Mouse (Mus musculus) A20 (cell line): ENCODE measurements around the gene Osbpl3.

ENCODE experiments used
- DNase-seq: peaks from one replicate; pipeline ENCODE4 v3.0.0-alpha.2; 2011; ENCODE audit warnings: low read depth, low spot score

Gene Osbpl3

GRCm38 (mm10) chr6:50372516-50373424 is 83.2 kb downstream of the Osbpl3 start:
- no peak for DNase-seq

GRCm38 (mm10) chr6:50371501-50372086 is 84.4 kb downstream of the Osbpl3 start:
- DNase-seq: no peak

- no peak for DNase-seq
Observed at GRCm38 (mm10) chr6:50368502-50369292, 87.3 kb downstream of the Osbpl3 start.

GRCm38 (mm10) chr6:50367836-50368235 is 88.2 kb downstream of the Osbpl3 start:
- no peak for DNase-seq

DNA sequence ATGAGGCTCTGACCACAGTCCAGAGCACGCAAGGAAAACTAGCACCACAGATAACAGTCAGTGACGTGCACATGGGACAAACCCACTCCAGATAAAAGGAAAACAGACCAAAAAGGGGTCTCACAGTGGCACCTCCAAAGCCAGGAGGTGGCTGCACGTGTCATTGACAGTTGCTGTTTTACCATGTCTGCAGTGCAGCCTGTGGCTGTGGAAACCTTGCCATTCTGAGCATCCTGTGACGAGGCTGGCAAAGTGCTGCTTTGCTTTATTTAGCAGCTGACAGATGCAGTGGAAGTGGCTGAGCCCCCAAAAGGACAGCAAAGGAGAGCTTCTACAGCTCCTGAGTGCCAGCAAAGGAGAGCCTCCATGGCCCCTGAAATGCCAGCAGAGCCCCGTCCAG is 89.3 kb downstream of the Osbpl3 start:
- DNase-seq: no peak

GRCm38 (mm10) chr6:50366319-50366718 is 89.7 kb downstream of the Osbpl3 start:
- DNase-seq: no peak

- DNase-seq: no peak
Observed at GRCm38 (mm10) chr6:50364364-50364763, 91.6 kb downstream of the Osbpl3 start.

DNA sequence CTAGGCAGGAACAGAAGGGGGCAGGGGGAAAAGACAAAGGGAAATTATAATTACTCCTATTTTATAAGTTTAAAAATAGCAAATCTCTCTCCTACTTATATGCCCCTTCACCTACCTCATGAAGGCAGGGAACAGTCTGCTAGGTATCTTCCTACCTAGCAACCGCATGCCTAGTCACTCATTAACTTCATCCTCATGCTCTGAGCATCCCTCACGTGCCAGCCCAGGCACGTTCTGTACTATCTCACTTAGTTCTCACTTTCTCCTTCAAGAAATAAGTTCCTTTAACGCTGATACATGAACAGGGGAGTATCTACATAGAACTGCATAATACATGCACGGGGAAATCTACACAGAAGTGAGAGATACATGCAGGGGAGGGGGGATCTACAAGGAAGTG is 92.6 kb downstream of the Osbpl3 start:
- DNase-seq: no peak

DNA sequence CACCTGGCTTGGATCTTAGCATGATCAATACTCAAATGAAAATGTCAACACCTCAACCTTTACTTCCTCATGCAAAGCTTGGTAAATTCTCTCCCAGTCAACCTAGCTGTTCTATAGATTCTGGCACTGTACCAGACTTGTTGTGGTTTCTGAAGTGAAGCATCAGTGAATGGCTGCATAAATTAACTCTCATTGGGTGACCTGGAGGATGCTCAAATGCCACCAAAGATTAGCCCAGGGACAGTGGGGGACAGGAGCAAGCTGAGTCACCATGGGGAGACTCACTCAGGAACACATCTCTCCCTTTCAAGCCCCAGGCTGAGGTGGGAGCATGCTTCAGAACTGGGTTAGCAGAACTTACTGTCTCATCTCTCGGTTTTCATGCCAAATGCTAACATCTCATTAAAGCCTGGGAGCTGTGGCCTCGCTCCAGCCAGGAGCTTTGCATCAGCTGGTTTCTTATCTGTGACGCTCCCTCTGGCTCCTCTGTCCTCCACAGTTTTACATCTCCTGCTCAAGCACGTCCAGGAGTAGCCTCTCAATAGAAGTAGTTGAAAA is 93.2 kb downstream of the Osbpl3 start:
- DNase-seq: no peak

- no peak for DNase-seq
Observed at GRCm38 (mm10) chr6:50362196-50362595, 93.8 kb downstream of the Osbpl3 start.

- DNase-seq: no peak
Observed at GRCm38 (mm10) chr6:50358104-50358679, 97.8 kb downstream of the Osbpl3 start.

DNA sequence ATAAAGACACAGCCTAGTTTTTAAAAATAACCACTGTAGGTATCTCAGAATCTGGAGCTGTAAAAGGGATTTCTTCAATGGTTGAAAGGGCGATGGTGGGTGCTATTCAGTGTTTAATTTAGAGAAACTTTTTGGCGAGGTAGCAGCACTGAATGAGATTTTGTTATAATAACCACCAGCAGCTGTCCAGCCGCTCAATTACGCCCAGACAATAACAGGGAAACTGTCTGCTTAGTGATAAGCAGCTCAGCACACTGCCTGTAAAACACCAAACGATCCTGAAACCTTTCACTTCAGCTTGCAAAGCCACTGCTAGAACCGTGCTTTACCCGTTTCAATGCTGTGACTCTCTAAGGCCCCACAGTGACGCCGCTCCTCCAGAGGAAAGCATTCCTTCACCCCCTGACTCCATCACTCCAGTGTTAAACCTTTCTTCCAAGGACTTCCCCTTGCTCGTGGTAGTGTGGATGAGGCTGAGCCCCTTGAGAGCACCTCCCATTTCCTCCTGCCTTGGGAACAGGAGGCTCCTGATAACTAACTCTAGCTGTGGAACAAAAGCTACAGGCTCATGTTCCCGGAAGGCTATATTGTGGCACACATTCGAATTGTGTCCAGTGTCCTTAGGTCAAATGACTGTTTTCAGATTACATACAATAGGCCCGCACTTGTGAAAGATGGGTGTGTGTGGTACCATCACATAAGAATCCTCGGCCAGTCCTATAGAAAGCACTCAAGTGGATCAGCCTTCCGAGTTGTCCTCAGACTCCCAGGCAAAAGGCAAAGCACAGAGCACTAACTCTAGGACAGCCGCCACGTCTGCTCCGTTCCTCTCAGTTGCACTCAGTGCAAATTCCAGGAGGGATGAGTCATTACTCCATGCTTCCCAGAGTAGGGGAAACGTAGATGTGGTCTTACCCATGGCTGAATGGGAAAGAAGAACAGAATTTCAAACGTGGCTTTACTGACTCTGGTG is 101.0 kb downstream of the Osbpl3 start:
- no peak for DNase-seq

DNA sequence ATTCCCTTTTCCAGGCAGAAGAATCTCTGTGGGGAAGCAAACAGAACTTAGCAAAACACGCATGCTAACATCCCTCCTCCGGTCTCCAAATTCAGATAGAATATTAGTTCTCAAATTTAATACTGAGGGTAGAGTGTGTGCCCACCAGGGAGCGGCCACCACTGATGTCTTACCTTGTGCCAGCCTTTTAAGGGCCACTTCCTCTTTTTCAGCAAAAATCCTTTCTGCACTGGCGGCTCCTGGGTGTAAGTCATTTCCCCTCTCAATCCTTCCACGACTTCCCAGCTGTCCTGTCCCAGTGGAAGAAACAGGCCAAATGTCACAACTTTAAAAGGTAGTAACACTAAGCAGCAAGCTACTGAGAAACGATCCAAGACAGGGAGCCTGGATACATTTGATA is 103.2 kb downstream of the Osbpl3 start:
- DNase-seq: peak; percentile 43

DNA sequence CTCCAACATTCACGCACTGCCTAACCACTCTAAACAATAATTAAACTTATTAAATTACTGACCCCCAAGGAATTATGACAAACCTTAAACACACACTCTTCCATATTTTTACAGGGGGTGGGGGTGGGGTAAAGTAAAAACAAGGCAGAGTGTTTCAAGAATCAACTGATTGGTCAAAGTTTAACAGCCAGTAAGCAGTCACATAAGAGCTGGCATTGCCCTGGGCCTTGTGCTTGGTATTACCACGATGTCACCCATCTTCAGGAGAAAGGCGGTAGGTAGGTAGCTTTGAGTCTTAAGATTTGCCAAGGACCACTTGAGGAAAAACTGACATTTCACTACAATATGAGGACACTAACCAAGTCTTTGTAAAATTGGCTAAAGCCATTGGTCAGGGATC is 105.1 kb downstream of the Osbpl3 start:
- DNase-seq: no peak

DNA sequence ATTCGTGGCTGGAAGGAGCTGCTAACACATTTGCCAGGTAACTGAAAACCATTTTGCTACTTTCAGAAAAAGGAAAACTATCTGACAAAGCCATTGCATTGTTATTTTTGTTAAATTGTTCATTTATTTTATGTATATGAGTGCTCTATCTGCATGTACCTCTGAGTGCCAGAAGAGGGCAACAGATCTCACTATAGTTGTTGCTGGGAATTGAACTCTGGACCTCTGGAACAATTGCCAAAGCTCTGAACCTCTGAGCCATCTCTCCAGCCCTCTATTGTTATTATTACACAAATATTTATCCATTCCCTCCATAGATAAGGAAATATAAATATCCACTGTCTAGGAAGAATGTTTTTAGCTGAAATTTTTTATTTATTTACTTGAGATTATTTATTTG is 107.4 kb downstream of the Osbpl3 start:
- no peak for DNase-seq

DNA sequence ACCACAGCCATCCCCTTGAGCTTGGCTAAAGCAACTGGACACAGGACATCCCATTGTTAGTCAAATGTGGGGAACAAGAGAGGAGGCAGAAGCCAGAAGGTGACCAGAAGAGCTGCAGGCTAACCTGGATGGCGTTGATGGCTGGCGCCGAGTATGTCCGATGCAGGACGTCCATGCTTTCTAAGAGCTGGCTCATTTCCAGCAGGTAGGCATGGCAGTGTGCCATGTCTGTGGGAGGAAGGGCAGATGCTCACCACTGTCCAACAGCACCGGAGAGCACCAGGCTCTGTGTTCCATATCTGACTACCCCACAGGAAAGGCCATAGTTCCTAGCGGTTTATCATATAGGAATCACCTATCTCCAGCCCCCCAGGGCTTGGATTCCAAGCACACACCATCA is 109.8 kb downstream of the Osbpl3 start:
- DNase-seq: no peak

- DNase-seq: no peak
Observed at GRCm38 (mm10) chr6:50340226-50340906, 115.6 kb downstream of the Osbpl3 start.

DNA sequence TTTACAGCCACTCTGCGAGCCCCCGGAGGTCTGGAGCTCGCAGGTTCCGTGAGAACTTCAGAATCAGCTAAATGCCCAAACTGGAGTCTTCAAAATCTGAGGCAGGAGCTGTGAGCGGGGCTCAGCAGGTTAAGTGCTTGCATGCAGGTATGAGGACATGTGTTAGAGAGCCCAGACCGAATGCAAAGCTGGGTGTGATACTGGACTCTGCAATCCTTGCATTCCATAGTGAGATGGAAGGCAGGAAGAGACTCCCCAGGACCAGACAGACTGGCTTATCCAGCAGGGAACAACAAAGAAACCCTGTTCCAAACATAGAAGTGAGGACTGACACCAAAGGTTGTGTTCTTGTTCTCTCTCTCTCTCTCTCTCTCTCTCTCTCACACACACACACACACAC is 118.6 kb downstream of the Osbpl3 start:
- DNase-seq: no peak

GRCm38 (mm10) chr6:50336376-50336775 is 119.6 kb downstream of the Osbpl3 start:
- no peak for DNase-seq
